Mouse (Mus musculus) WW6 (cell line): ENCODE data around the gene Dlx4.

Experiments used
- DNase-seq: peaks from one replicate; pipeline ENCODE4 v3.0.0-alpha.2; 2013; ENCODE audit warnings: low read depth, low spot score

Gene Dlx4

DNA sequence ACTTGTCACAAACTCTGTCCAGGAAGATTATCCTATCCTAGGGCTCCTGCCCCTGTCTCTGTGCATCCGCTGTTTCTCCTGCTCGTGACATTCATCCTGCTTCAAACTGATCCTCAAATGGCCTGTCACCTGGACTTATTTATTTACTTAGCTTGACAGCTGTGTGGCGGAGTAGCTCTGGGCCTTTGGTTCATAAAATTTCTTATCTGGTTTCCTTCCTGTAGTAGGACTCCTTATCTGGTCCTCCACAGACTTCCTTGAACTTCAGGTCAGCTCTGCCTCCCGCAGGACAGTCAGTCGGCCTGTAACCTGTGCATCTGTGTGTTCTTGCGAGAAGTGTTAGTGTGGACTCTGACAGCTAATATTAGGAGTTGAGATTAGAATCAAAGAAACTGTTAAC lies 41.8 kb downstream of the Dlx4 start:
- no peak for DNase-seq

DNA sequence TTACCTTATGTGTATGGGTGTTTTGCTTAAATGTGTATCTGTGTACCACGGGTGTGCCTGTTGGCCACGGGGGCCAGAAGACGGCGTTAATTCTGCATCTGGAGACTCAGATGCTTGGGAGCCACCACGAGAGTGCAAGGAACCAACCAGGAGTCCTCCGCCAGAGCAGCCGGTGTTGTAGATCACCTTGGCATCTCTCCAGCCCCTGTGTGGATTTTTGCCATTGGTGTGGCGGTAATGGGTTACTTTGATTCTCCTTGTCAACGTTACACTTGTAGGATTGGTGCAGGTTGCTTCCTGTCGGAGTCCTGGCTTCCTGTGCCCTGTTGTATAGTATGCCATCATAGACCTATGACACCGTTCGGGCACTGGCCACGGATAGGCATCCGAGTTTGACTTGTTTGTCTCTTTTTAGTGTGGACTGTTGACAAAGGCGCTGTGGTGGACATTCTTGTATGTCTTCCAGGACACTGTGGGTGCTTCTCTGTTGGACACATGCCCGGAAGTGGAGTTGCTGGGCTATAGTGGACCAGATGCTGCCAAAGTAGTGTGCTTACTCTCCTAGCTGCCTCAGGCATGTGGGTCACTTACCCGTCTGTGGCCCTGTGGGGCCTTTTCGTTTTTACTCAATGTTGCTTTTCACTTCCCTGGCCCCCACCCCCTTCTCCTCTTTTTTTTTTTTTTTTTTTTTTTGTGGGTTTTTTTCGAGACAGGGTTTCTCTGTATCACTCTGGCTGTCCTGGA lies 43.7 kb downstream of the Dlx4 start:
- DNase-seq: no peak

DNA sequence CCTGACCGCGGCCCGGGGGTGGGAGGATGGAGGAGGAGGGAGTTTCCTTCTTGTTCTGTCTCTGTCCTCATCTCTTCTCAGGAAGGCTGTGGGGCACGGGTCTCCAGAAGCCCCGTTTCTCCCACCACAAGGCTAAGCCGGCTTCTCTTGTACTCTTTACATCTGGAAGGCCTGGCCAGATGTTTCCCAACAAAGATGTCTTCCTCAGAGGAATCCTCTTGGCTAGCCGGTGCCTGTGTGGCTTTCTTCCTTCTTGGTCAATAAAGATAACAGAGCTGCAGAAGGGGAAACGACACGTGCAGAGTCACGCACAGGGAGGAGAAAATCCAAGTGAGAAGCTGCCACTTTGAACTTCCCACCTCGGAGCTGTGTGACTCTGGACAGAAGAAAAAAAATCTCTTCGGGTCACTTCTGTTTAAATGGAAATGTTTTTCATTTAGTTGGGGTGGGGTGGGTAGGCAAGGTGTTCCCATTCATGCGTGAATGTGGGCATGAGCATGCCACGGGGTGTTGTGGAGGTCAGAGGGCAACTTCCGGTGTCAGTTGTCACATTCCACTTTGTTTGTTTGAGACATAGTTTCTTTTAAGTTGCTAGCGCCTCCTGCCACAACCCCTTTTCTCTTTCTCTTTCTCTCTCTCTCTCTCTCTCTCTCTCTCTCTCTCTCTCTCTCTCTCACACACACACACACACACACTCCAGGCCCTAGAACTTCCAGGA lies 44.8 kb downstream of the Dlx4 start:
- no peak for DNase-seq

DNA sequence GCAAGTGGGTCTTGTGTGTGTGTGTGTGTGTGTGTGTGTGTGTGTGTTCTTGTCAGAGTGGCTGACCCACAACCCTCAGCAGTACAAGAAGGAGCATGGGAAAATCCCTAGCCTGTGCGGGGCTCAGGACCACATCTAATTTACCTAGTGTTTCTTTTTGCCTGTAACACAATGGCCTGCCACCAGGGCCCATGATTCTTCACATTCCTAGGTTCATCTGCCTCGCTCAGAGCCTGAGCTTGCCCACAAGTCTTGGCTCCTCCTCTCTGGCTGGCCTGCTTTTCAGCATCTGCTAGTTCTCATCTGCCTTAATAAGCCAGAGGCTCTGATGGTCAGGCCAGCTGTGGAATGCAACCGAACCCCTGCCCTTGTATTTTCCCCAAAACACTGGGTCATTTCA lies 45.7 kb downstream of the Dlx4 start:
- no peak for DNase-seq

DNA sequence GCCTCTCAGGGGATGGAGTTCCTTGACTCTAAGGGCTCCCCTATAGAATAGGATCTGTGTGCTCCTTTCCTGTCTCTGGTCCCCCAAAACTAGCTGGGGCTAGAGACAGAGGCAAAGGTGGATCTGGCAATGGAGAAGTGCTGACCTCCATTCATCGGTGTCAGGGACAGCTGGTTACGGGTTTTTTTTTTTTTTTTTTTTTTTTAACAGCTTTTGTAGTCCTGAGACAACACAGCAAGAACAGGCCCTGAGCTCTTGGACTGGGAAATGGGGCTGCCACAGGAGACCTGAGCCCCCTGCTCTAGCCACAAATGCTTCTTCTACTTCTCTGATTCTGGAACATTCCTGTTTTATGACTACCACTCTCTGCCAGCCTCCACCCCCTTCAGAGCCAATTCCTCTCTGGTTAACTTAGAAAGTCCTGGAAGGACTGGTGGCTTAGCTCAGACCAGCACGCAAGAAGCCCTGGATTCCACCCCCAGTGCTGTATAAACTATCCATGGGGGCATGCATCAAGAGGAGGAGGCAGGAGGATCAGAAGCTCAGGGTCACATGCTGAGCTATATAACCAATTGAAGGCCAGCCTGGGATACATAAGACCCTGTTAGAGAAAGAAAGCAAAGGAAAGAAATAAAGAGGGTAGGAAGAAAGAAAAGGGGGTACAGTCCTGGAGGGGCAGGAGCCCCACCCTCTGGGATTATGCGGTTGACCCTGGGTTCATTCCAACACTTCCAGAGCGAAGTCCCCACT lies 47.5 kb downstream of the Dlx4 start:
- DNase-seq: no peak

DNA sequence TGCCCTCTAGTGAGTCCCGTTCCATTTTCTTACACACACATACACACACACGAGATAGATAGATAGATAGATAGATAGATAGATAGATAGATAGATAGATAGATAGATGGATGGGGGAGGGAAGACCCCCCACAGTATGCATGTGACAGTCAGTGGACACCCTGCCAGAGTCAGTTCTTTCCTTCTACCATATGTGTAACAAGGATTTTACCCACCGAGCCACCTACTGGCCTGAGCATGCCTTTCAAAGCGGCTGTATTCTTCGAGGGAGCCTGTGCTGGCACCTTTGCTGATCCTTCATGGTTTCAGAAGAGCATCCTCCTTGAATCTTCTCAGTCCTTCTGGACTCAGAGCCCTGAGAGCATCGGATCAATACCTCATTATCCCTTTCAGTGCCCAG lies 48.2 kb downstream of the Dlx4 start:
- no peak for DNase-seq

DNA sequence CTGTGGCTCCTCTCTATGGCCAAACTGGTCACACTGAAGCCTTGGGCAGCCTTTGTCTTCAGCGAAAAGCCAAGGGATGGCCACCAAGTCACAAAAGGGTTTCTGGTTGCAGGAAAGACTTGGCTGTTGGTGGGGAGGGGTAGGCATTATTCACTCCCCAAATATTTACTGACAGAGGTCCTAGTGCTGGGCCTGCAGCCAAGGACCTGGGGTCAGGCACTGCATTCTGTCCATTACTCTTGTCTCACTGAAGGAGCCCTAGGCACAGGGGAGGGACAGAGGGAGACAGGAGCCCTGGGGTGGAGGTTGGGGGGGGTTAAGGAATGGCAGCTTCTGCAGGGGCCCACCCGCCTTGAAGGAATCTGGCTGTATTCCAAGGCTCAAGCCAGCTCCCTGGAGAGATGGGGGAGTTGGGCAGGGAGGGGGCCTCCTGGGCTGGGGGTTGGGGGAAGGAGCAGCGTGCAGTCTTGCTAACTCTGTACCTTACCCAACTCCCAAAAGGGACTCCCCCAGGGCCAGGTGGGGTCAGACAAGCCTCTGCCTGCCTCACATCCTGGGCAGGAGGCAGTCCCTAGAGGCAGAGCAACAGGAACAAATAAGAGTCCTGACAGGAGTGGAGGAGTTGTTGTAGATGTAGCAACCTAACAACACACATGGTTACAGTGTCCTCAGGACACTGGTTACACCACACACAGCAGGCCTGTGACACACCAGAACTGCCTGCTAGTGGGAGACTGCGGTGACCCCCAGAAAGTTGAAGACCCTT lies 49.3 kb downstream of the Dlx4 start:
- no peak for DNase-seq

DNA sequence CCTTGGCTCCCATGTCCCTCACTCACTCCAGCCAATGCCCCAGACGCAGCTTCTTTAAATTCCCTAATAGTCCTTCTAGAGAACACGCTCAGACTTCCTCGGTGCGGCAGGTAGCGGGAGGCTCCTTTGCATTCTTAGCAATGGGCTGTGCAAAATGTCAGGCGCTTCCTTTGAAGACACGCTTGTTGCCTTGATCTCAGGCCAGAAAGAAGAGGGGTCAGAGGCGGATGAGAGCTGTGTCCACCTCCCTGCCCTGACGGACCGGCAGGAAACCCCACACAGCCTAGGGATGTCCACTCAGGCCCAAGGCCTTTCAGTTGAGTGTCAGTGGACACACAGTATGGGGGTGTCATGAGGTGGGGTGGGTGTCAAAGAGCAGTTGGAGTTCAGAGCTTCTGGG lies 50.5 kb downstream of the Dlx4 start:
- DNase-seq: no peak

DNA sequence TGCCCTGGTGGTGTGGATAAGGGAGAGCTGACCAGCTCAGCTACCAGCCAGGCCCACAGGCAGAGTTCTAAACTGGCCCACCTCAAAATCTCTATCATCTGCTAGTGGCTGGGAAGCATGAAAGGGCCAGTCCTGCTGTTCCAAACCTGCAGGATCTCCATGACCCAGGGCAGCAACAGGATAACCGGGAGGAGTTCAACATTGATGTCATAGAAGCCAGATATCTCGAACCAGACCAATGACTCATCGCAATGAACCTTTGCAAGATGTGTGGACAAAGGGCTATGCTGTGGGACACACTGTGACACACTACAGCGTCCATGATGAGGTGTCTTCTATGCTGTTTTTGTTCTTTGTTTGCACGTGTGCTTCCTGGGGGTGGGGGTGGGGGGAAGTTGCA lies 53.0 kb downstream of the Dlx4 start:
- no peak for DNase-seq
